ENCODE assay signal across 16 mouse cellular contexts in the genomic region with DNA sequence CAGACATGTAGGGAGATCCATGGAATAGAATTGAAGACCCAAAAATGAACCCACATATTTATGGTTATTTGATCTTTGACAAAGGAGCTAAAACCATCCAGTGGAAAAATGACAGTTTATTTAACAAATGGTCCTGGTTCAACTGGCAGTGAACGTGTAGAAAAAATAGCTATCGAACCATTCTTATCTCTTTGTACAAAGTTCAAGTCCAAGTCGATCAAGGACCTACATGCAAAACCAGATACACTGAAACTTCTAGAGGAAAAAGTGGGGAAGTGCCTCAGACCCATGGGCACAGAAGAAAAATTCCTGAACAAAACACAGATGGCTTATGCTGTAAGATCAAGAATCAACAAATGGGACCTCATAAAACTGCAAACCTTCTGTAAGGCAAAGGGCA.
"Had no signal": no experiment of that assay in that cellular context is flagged by ENCODE, and none has a peak within 500 bp of the region (broad histone marks: within the 10 kb centered on the region; RNA-seq: fewer than 3 reads in every experiment).

No protein-coding gene starts in this region.

- H3K4me2 ChIP-seq: neural tube, embryonic 13.5 days; neural tube, embryonic 15.5 days; stomach, embryonic 15.5 days had no signal

- H3K9me3 ChIP-seq: neural tube, embryonic 13.5 days; neural tube, embryonic 15.5 days; stomach, embryonic 15.5 days had no signal

- H3K27ac ChIP-seq: neural tube, embryonic 13.5 days; neural tube, embryonic 15.5 days; stomach, embryonic 15.5 days; stomach, postnatal 0 days had no signal

- H3K9ac ChIP-seq: neural tube, embryonic 13.5 days; neural tube, embryonic 15.5 days; stomach, embryonic 15.5 days had no signal

- H3K4me1 ChIP-seq: neural tube, embryonic 13.5 days; neural tube, embryonic 15.5 days; stomach, embryonic 15.5 days had no signal

- H3K27me3 ChIP-seq: neural tube, embryonic 13.5 days; neural tube, embryonic 15.5 days; stomach, embryonic 15.5 days had no signal

- H3K36me3 ChIP-seq: neural tube, embryonic 13.5 days; neural tube, embryonic 15.5 days; stomach, embryonic 15.5 days had no signal

- DNase-seq: retina, postnatal 1 day; right cerebral cortex, adult 18-20 months; right cerebral cortex, postnatal 14 days; right cerebral cortex, postnatal 25 days; right cerebral cortex, postnatal 4 days; spleen, adult 18-20 months; thymus, adult 18-20 months; thymus, adult 2 months; thymus, postnatal 14 days; thymus, postnatal 25 days; thymus, postnatal 36 days; thymus, postnatal 4 days had no signal

- H3K4me3 ChIP-seq: neural tube, embryonic 13.5 days; neural tube, embryonic 15.5 days; stomach, embryonic 15.5 days had no signal
